Mouse (Mus musculus): ENCODE results near the gene Krt9.

- TF ChIP-seq CTCF (IDR thresholded peaks at IDR 0.05; ENCODE audit: extremely low read depth, insufficient read depth, low read length) (no peak), POLR2A (IDR thresholded peaks at IDR 0.05; ENCODE audit: extremely low read depth, insufficient read depth, low read length) (no peak)
These were observed 44.3 kb downstream of the Krt9 start, which contains the start of gene Krt19 for GRCm38 (mm10) chr11:100148615-100149330.
